Mouse (Mus musculus): ENCODE measurements at regions not wholly inside any gene's neighbourhood (a gene's known extent, or its start where the extent isn't known, plus 50 kb on each side); places are given as distances from the start of the nearest gene placed in this dataset.
A peak's percentile ranks its signal among the peaks of the same experiment; 100 is the strongest.
"Not testable (repeated sequence)": the region's sequence is repeated elsewhere in the genome, so short reads cannot be mapped to it uniquely, and the experiment has no call there.

- not testable (repeated sequence) for DNase-seq (ENCODE audit: low spot score in 2 of 2); H3K4me3 ChIP-seq; H3K27ac ChIP-seq
Measured at GRCm38 (mm10) chr10:22556401-22556800, 88.4 kb upstream of the Slc2a12 start.

DNA sequence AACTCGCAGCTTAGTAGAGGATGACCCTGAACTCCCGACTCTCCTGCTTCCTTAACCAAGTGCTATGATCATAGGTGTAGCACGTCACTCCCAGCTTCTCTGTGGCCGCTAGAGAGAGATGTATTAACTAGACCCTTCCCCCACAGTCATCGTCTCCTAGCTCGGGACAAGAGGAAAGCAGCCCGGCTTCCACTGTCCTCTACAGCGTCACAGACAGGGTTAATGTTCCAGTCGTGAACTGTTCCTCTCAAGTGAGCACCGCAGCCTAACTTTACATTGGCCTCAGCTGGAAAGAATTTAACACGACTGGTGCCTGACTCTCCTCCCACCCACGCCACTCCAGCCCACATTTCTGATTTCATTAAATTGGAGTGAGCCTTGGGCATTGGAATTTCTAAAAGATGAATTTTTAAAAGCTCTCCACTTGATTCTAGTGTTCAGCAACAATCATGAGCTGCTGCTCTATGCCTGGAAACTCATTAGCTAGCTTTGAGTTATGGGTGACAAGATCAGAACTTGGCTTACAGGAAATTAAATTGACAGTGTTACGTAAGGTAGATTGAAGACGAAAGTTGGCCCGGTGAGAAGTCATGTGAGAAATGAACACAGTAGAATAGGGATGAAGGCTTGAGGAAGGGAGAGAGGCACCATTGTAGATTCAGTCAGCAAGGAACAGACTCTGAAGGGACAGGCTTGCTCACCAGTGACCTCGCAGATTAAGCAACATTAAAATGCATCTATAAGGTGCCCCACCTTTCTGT, 75.4 kb upstream of the Slc2a12 start:
- not testable (repeated sequence) for DNase-seq (ENCODE audit: low spot score in 2 of 2); H3K27ac ChIP-seq; H3K4me3 ChIP-seq

DNA sequence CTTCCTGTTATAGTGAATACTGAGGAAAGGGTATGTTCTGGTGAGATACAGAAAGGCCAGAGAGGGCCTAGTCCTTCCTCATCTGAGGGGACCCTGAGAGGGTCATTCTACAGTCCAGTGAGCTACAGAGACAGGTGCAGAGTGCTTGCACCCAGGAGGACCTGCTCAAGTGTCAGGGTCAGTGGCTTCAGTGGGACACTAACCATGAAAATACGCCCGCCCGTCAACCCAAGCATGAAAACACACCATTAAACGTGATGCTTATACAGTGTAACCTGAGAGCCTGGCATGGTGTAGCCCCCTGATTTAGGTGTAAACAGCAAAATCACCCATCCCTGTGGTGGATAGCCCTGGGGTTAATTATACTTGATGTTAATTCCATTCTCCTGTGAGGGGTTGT, 70.8 kb upstream of the Slc2a12 start:
- H3K27ac ChIP-seq; DNase-seq (ENCODE audit: low spot score in 2 of 2); H3K4me3 ChIP-seq: not testable (repeated sequence)

DNA sequence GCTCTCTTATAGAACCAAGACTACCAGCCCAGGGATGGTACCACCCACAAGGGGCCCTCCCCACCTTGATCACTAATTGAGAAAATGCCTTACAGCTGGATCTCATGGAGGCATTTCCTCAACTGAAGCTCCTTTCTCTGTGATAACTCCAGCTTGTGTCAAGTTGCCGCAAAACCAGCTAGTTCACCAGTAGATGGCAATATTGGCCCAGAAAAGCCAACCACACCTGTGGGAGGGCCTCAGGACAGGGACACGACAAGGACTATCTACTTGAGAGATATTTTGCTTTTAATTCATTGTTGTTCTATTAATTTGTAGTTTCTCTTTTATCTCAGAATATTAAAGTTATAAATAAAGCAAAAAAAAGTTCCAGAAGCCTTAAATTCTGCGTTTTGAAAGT, 65.4 kb upstream of the Slc2a12 start:
- peak; percentile 83 for TF ChIP-seq CTCF (conservative IDR thresholded peaks at IDR 0.05)
- not testable (repeated sequence) for H3K4me3 ChIP-seq, H3K27ac ChIP-seq
- DNase-seq (ENCODE audit: low spot score in 2 of 2) = peak; percentile 50 to 73

- not testable (repeated sequence) for H3K27ac ChIP-seq; DNase-seq (ENCODE audit: low spot score in 2 of 2); H3K4me3 ChIP-seq
Measured at GRCm38 (mm10) chr10:22581300-22581699, 63.5 kb upstream of the Slc2a12 start.

DNA sequence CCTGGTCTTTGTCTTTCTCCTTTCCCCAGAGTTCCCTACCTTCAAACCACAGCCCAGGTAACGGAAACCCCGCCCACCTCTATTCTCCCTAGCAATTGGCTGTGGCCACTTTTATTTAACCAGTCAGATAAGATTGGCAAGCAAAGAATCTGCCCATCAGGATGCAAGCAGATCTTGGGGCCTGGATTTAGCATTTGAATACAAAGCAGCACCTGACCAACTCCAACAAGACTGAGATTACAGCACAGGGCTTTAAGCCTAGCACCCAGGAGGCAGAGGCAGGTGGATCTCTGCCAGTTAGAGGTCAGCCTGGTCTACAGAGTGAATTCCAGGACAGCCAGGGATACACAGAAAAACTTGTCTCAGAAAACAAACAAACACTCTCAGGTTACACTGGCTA, 61.5 kb upstream of the Slc2a12 start:
- H3K27ac ChIP-seq; H3K4me3 ChIP-seq; DNase-seq (ENCODE audit: low spot score in 2 of 2): not testable (repeated sequence)

DNA sequence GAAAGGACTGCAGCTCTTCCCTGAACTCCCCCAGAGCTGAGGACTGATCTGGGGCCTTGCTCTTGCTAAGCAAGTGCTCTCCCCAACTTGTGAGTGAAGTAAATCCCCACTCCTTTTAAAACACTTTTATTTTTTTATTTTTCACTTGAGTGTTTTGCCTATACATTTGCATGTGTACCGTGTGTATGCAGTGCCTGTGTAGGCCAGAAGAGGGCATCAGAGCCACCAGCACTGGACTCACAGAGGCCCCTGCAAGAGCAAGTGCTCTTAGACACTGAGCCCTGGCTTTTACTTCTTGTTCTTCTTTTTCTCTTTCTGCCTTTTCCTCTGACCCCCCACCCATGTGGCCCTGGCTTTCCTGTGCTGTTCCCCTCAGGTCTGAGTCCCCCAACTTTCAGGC, 56.2 kb upstream of the Slc2a12 start:
- peak; percentile 51 for TF ChIP-seq CTCF (conservative IDR thresholded peaks at IDR 0.05)
- DNase-seq (ENCODE audit: low spot score in 2 of 2); H3K27ac ChIP-seq; H3K4me3 ChIP-seq: not testable (repeated sequence)

- DNase-seq (ENCODE audit: low spot score in 2 of 2) = peak in 1 of 2 experiments; percentile 45
- not testable (repeated sequence) for H3K4me3 ChIP-seq, H3K27ac ChIP-seq
Measured at GRCm38 (mm10) chr10:22591664-22592063, 53.1 kb upstream of the Slc2a12 start.

- H3K4me3 ChIP-seq; H3K27ac ChIP-seq; DNase-seq (ENCODE audit: low spot score in 2 of 2): not testable (repeated sequence)
Measured at GRCm38 (mm10) chr10:22592189-22592603, 52.6 kb upstream of the Slc2a12 start.

GRCm38 (mm10) chr10:22592752-22593151, 52.1 kb upstream of the Slc2a12 start:
- DNase-seq (ENCODE audit: low spot score in 2 of 2); H3K4me3 ChIP-seq; H3K27ac ChIP-seq: not testable (repeated sequence)
